Mouse (Mus musculus): ENCODE results near the gene Ablim2. TPM values are rescaled to one million over a fixed set of nuclear protein-coding genes. Genes with fewer than 3 reads are reported as not detected.

Gene Ablim2
- polyA plus RNA-seq, 1 experiment from 2014 or later: 0.51 TPM

- DNase-seq (ENCODE audit: low spot score, missing footprints) (no peak), ATAC-seq (ENCODE audit: low FRiP score) (peak; percentile 84)
- Histone ChIP-seq H3K27me3 (ENCODE audit: control insufficient read depth, insufficient read depth, low read length) (no peaks in the 10 kb centered on the region), H3K27ac (ENCODE audit: low read depth, low read length) (peak overlapping the region; percentile 56), H3K9me3 (ENCODE audit: control insufficient read depth, low read length) (no peaks in the 10 kb centered on the region; the same call in 1 of the 2 replicates), H3K4me2 (no peak overlapping the region), H3K36me3 (ENCODE audit: control insufficient read depth, insufficient read depth, low read length) (no peaks in the 10 kb centered on the region), H3K4me3 (ENCODE audit: low read depth, low read length) (no peak overlapping the region), H3K9ac (ENCODE audit: low read length) (peak overlapping the region; percentile 16; the same call in 1 of the 2 replicates), H3K4me1 (ENCODE audit: control insufficient read depth, insufficient read depth, low read length) (peaks cover 30% of the 10 kb centered on the region)
- 40% methylated on average over 15 of the region's 15 CpGs for WGBS
Observed at GRCm38 (mm10) chr5:35907633-35908426, 150.2 kb downstream of the Ablim2 start.

DNA sequence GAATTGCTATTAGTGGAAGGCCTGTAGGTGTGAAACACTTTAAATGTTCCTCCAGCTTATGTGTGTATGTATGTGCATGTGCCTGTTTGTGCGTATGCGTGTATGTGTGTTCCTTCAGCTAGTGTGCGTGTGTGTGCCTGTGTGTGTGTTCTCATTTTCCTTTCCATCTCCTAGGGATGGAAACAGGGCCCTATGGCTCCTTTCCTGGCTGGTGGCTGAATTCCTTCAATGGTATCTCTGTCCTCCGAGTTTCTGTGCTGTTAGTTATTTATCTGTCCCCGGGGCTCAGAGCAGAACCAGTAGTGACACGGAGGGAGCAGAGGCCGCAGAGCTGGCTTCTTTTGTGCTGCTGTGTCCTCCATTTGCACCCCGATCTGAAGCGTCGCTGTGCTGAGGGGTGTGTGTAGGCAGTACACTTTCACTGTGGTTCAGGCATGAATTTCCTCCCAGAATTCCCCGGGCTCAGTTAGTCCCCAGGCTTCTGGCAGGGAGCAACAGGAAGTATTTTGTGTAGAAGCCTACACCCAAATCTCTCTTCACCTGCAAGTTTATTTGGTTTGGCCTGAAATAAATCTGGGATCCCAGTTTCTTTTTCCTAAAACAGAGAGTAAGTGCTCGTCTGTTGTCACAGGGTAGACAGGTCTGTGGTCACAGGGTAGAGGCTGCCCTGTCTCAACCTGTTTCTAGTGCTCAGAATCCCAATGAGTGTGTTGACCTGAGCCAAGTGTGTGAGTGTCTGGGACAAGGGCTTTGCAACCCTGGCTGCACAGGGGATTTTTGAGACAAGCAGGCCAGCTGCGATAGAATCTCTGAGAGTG lies 151.2 kb downstream of the Ablim2 start:
- Histone ChIP-seq H3K27me3 (ENCODE audit: control insufficient read depth, insufficient read depth, low read length) (no peaks in the 10 kb centered on the region), H3K27ac (ENCODE audit: low read depth, low read length) (peak overlapping the region; percentile 56), H3K9me3 (ENCODE audit: control insufficient read depth, low read length) (no peaks in the 10 kb centered on the region; the same call in 1 of the 2 replicates), H3K36me3 (ENCODE audit: control insufficient read depth, insufficient read depth, low read length) (no peaks in the 10 kb centered on the region), H3K9ac (ENCODE audit: low read length) (peak overlapping the region; percentile 16; the same call in 1 of the 2 replicates), H3K4me3 (ENCODE audit: low read depth, low read length) (no peak overlapping the region), H3K4me1 (ENCODE audit: control insufficient read depth, insufficient read depth, low read length) (peaks cover 30% of the 10 kb centered on the region), H3K4me2 (no peak overlapping the region)
- no peak for DNase-seq (ENCODE audit: low spot score, missing footprints)
- 83% methylated on average over 13 of the region's 13 CpGs for WGBS
- ATAC-seq (ENCODE audit: low FRiP score): no peak

GRCm38 (mm10) chr5:35915629-35916300 lies 158.1 kb downstream of the Ablim2 start:
- no peaks in the 10 kb centered on the region for H3K27me3 ChIP-seq (ENCODE audit: control insufficient read depth, insufficient read depth, low read length)
- DNase-seq (ENCODE audit: low spot score, missing footprints) (no peak), ATAC-seq (ENCODE audit: low FRiP score) (no peak)
- no peak overlapping the region for H3K4me3 ChIP-seq (ENCODE audit: low read depth, low read length)
- WGBS: 74% methylated on average over 12 of the region's 12 CpGs
- H3K4me2 ChIP-seq: no peak overlapping the region
- H3K9ac ChIP-seq (ENCODE audit: low read length): no peak overlapping the region
- H3K9me3 ChIP-seq (ENCODE audit: control insufficient read depth, low read length): no peaks in the 10 kb centered on the region; the same call in 1 of the 2 replicates
- H3K27ac ChIP-seq (ENCODE audit: low read depth, low read length): no peak overlapping the region; the same call in 1 of the 2 replicates
- H3K36me3 ChIP-seq (ENCODE audit: control insufficient read depth, insufficient read depth, low read length): no peaks in the 10 kb centered on the region
- peaks cover 32% of the 10 kb centered on the region for H3K4me1 ChIP-seq (ENCODE audit: control insufficient read depth, insufficient read depth, low read length)

DNA sequence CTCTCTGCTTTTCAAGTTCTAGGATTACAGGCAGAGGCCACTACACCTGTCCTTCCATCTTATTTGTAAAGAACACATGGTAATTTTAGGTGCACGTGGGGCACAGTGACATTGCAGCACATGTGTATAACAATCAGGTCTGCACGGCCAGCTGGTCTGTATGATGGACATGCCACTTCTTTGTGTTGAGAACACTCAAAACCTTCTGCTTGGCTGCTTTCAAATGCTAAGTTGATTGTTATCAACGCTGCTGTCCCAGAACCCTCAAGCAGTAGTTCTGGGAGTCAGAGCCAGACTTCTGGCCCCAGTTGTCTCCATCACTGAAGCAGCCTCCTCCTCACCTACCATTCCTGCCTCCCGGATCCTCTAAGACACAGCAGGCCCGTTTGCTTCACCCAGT lies 159.0 kb downstream of the Ablim2 start:
- DNase-seq (ENCODE audit: low spot score, missing footprints) (no peak), ATAC-seq (ENCODE audit: low FRiP score) (no peak)
- Histone ChIP-seq H3K4me1 (ENCODE audit: control insufficient read depth, insufficient read depth, low read length) (peaks cover 40% of the 10 kb centered on the region), H3K9ac (ENCODE audit: low read length) (no peak overlapping the region), H3K27ac (ENCODE audit: low read depth, low read length) (no peak overlapping the region), H3K4me3 (ENCODE audit: low read depth, low read length) (no peak overlapping the region), H3K9me3 (ENCODE audit: control insufficient read depth, low read length) (no peaks in the 10 kb centered on the region; the same call in 1 of the 2 replicates), H3K27me3 (ENCODE audit: control insufficient read depth, insufficient read depth, low read length) (no peaks in the 10 kb centered on the region), H3K4me2 (no peak overlapping the region), H3K36me3 (ENCODE audit: control insufficient read depth, insufficient read depth, low read length) (no peaks in the 10 kb centered on the region)
- 61% methylated on average over 5 of the region's 5 CpGs for WGBS

DNA sequence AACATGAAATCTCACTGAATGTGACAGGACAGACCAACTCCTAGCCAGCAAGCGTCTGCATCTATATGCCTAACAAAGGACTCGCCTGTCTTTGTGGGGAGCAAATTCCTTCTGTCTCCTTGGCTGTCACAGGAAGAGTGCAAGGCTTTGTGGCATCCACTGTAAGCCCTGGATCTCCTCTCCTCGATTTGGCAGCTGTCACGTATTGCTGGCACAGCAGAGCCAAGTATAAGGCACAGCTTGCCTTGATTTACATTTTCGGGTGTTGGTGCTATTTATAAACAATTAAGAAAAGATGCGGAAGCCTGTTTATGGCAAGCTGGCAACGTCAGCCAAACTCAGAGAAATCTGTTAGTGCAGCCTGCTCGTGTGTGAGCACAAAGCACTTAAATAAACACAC lies 160.7 kb downstream of the Ablim2 start:
- H3K36me3 ChIP-seq (ENCODE audit: control insufficient read depth, insufficient read depth, low read length): no peaks in the 10 kb centered on the region
- peaks cover 46% of the 10 kb centered on the region for H3K4me1 ChIP-seq (ENCODE audit: control insufficient read depth, insufficient read depth, low read length)
- H3K4me2 ChIP-seq: no peak overlapping the region
- no peak for ATAC-seq (ENCODE audit: low FRiP score)
- DNase-seq (ENCODE audit: low spot score, missing footprints): no peak
- H3K4me3 ChIP-seq (ENCODE audit: low read depth, low read length): no peak overlapping the region
- H3K27me3 ChIP-seq (ENCODE audit: control insufficient read depth, insufficient read depth, low read length): no peaks in the 10 kb centered on the region
- peak overlapping the region; percentile 44; the same call in 1 of the 2 replicates for H3K9ac ChIP-seq (ENCODE audit: low read length)
- peak overlapping the region; percentile 86 for H3K27ac ChIP-seq (ENCODE audit: low read depth, low read length)
- WGBS: 41% methylated on average over 8 of the region's 8 CpGs
- no peaks in the 10 kb centered on the region for H3K9me3 ChIP-seq (ENCODE audit: control insufficient read depth, low read length)

DNA sequence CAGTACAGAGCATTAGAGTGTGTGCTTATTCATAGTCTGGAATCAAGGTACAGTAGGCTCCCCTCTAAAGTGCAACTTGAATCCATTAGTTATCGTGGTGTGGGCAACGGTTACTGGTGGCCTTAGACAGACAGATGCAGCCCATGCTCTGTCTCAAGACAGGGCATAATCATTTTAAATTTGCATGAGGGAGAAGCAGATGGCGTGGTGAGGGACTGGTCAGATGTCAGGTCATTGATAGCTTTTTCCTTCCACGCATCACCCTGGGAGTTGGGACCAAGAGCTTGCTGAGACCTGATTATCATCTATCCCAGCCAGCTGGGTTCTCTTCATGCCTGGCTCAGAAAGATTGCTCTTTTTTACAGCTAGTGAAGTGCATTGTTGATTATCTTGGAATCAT lies 162.4 kb downstream of the Ablim2 start:
- H3K4me1 ChIP-seq (ENCODE audit: control insufficient read depth, insufficient read depth, low read length): peaks cover 48% of the 10 kb centered on the region
- H3K27ac ChIP-seq (ENCODE audit: low read depth, low read length): peak overlapping the region; percentile 62
- H3K4me3 ChIP-seq (ENCODE audit: low read depth, low read length): no peak overlapping the region
- H3K4me2 ChIP-seq: no peak overlapping the region
- WGBS: 51% methylated on average over 4 of the region's 4 CpGs
- H3K36me3 ChIP-seq (ENCODE audit: control insufficient read depth, insufficient read depth, low read length): no peaks in the 10 kb centered on the region
- H3K9ac ChIP-seq (ENCODE audit: low read length): no peak overlapping the region
- H3K27me3 ChIP-seq (ENCODE audit: control insufficient read depth, insufficient read depth, low read length): no peaks in the 10 kb centered on the region
- no peak for DNase-seq (ENCODE audit: low spot score, missing footprints)
- ATAC-seq (ENCODE audit: low FRiP score): peak; percentile 46
- H3K9me3 ChIP-seq (ENCODE audit: control insufficient read depth, low read length): no peaks in the 10 kb centered on the region

- no peak overlapping the region for H3K27ac ChIP-seq (ENCODE audit: low read depth, low read length)
Observed at GRCm38 (mm10) chr5:35920557-35920956, 162.9 kb downstream of the Ablim2 start.

DNA sequence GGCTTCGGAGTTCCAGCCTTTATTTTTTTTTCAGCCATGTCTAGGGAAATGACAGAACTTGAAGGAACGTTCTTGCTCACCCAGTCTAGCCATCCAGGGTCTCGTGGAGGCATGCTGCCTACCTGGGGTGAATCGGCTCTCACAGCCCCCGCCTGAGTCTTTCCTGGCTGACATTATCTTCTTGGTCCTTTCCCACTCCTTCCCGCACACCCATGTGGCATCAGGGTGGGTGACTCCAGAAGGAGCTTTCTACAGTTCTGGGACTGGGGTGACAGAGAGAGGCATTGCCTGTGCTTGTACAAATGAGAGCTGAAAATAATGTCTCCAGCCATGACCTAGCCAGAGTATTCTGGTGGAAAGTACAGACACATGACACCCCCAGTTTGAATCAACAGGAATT lies 163.5 kb downstream of the Ablim2 start:
- ATAC-seq (ENCODE audit: low FRiP score) (no peak), DNase-seq (ENCODE audit: low spot score, missing footprints) (no peak)
- no peak overlapping the region; the same call in 1 of the 2 replicates for H3K9ac ChIP-seq (ENCODE audit: low read length)
- H3K27ac ChIP-seq (ENCODE audit: low read depth, low read length): no peak overlapping the region
- H3K4me1 ChIP-seq (ENCODE audit: control insufficient read depth, insufficient read depth, low read length): peaks cover 54% of the 10 kb centered on the region
- no peaks in the 10 kb centered on the region for H3K36me3 ChIP-seq (ENCODE audit: control insufficient read depth, insufficient read depth, low read length)
- WGBS: 83% methylated on average over 6 of the region's 6 CpGs
- no peaks in the 10 kb centered on the region for H3K27me3 ChIP-seq (ENCODE audit: control insufficient read depth, insufficient read depth, low read length)
- H3K4me3 ChIP-seq (ENCODE audit: low read depth, low read length): no peak overlapping the region
- no peaks in the 10 kb centered on the region for H3K9me3 ChIP-seq (ENCODE audit: control insufficient read depth, low read length)
- H3K4me2 ChIP-seq: no peak overlapping the region

More at GRCm38 (mm10) chr5:35920557-35920956, 162.9 kb downstream of the Ablim2 start:
- no peak overlapping the region for H3K9ac ChIP-seq (ENCODE audit: low read length)
- no peak overlapping the region for H3K4me3 ChIP-seq (ENCODE audit: low read depth, low read length)
- ATAC-seq (ENCODE audit: low FRiP score): no peak
- no peaks in the 10 kb centered on the region for H3K36me3 ChIP-seq (ENCODE audit: control insufficient read depth, insufficient read depth, low read length)
- H3K9me3 ChIP-seq (ENCODE audit: control insufficient read depth, low read length): no peaks in the 10 kb centered on the region
- H3K4me2 ChIP-seq: no peak overlapping the region
- DNase-seq (ENCODE audit: low spot score, missing footprints): no peak
- H3K4me1 ChIP-seq (ENCODE audit: control insufficient read depth, insufficient read depth, low read length): peaks cover 51% of the 10 kb centered on the region
- no peaks in the 10 kb centered on the region for H3K27me3 ChIP-seq (ENCODE audit: control insufficient read depth, insufficient read depth, low read length)
